17 mouse cellular contexts compared by ENCODE assay signal in the genomic region with DNA sequence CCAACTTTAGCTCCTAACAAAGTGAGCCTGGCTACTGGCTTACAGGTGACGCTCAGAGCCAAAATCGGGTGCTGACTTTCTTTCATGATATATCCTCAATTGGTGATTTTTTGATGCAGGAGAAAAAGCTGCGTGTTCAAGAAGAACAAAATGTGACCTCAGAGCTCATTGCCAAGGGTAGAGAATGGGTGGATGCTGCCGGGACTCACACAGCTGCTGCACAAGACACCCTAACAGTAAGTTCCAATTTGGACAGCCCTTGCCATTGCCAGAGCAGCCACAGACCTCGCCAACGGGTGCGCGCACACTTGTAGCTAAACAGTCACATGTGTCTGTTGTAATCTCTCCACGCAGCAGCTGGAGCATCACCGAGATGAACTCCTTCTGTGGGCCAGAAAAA.
"Had no signal": no experiment of that assay in that cellular context is flagged by ENCODE, and none has a peak within 500 bp of the region (broad histone marks: within the 10 kb centered on the region; RNA-seq: fewer than 3 reads in every experiment).

No protein-coding gene starts in this region.

- H3K4me1 ChIP-seq: neural tube, embryonic 12.5 days; neural tube, embryonic 13.5 days; neural tube, embryonic 15.5 days; stomach, embryonic 15.5 days had no signal

- H3K9ac ChIP-seq: neural tube, embryonic 12.5 days; neural tube, embryonic 13.5 days; neural tube, embryonic 15.5 days; stomach, embryonic 15.5 days had no signal

- H3K27me3 ChIP-seq: neural tube, embryonic 12.5 days; neural tube, embryonic 13.5 days; neural tube, embryonic 15.5 days; stomach, embryonic 15.5 days had no signal

- H3K4me3 ChIP-seq: neural tube, embryonic 12.5 days; neural tube, embryonic 13.5 days; neural tube, embryonic 15.5 days; stomach, embryonic 15.5 days had no signal

- H3K27ac ChIP-seq: neural tube, embryonic 12.5 days; neural tube, embryonic 13.5 days; neural tube, embryonic 15.5 days; stomach, embryonic 15.5 days; stomach, postnatal 0 days had no signal

- H3K9me3 ChIP-seq: neural tube, embryonic 12.5 days; neural tube, embryonic 13.5 days; neural tube, embryonic 15.5 days; stomach, embryonic 15.5 days had no signal

- DNase-seq: retina, postnatal 1 day; right cerebral cortex, adult 18-20 months; right cerebral cortex, postnatal 14 days; right cerebral cortex, postnatal 25 days; right cerebral cortex, postnatal 4 days; spleen, adult 18-20 months; thymus, adult 18-20 months; thymus, adult 2 months; thymus, postnatal 14 days; thymus, postnatal 25 days; thymus, postnatal 36 days; thymus, postnatal 4 days had no signal

- H3K4me2 ChIP-seq: neural tube, embryonic 12.5 days; neural tube, embryonic 13.5 days; neural tube, embryonic 15.5 days; stomach, embryonic 15.5 days had no signal
